Mouse (Mus musculus) heart, adult 2 months (tissue): ENCODE measurements around the gene Cxcl5. TPM values are rescaled to one million over a fixed set of nuclear protein-coding genes. Genes with fewer than 3 reads are reported as not detected.

Experiments used
- DNase-seq, 2 experiments: peaks; one replicate each; pipeline ENCODE4 v3.0.0; 2021
- H3K27ac ChIP-seq: fragments of 200-600 bp; 2 replicates; pipeline ENCODE4 v1.8.1; 2022
- H3K27me3 ChIP-seq: fragments of 200-500 bp; 2 replicates; pipeline ENCODE4 v1.6.1; 2012; ENCODE audit warnings: mild to moderate bottlenecking, low read length, inconsistent platforms, mixed read lengths; ENCODE audit not compliant: control insufficient read depth, insufficient read depth
- H3K36me3 ChIP-seq: fragments of 200-500 bp; 2 replicates; pipeline ENCODE4 v1.6.1; 2012; ENCODE audit warnings: low read length, inconsistent platforms; ENCODE audit not compliant: control insufficient read depth, insufficient read depth
- H3K4me1 ChIP-seq: fragments of 200-500 bp; 2 replicates; pipeline ENCODE4 v1.6.1; 2011; ENCODE audit warnings: low read length; ENCODE audit not compliant: control insufficient read depth, insufficient read depth
- H3K4me3 ChIP-seq: fragments of 200-600 bp; 2 replicates; pipeline ENCODE4 v1.8.1; 2022
- H3K79me2 ChIP-seq: fragments of 200-500 bp; replicated peaks from 2 replicates; pipeline ENCODE4 v1.6.1; 2012; ENCODE audit warnings: mild to moderate bottlenecking, inconsistent platforms, low read length, moderate library complexity, mixed read lengths; ENCODE audit not compliant: control insufficient read depth, insufficient read depth
- H3K9ac ChIP-seq: fragments of 200-500 bp; 2 replicates; pipeline ENCODE4 v1.6.1; 2012; ENCODE audit warnings: low read depth, mild to moderate bottlenecking, control low read depth, inconsistent platforms, low read length, mixed read lengths
- CTCF ChIP-seq: fragments of 200-600 bp; IDR thresholded peaks from 2 replicates; pipeline ENCODE4 v1.8.1; 2022; ENCODE audit warnings: antibody characterized with exemption, mild to moderate bottlenecking, moderate library complexity
- EP300 ChIP-seq: fragments of 200-500 bp; IDR thresholded peaks from 2 replicates; pipeline ENCODE4 v1.6.1; 2011; ENCODE audit warnings: low read depth, low read length, control low read depth; ENCODE audit not compliant: insufficient read depth
- POLR2A ChIP-seq: fragments of 200-500 bp; IDR thresholded peaks from 2 replicates; pipeline ENCODE4 v1.6.1; 2011; ENCODE audit warnings: mild to moderate bottlenecking, low read depth, low read length, control low read depth; ENCODE audit not compliant: insufficient read depth
- WGBS: fragments of 180-500 bp; shearing (Covaris S2); methylation state at CpG from one replicate; pipeline ENCODE4 v1.1.7; 2018; 5-methylcytosine and 5-hydroxymethylcytosine counted together
- intact Hi-C: fragments of 180-260 bp; cut with DNase I; formaldehyde crosslinking; loops from one replicate; pipeline ENCODE4 v1.15.1; 2025
- polyA plus RNA-seq: library from polyadenylated mRNA; depleted of rRNA; stranded (reverse); fragments of >200 nt; gene quantifications from 2 replicates; pipeline ENCODE4 v1.2.3, GENCODE M21; 2012
- total RNA-seq, 2 experiments: library from RNA; stranded (reverse); gene quantifications; 2 replicates each; pipeline ENCODE4 v1.2.3; 2021

Cxcl5 gene
- total and polyA plus RNA-seq, 3 experiments, result 0.06 to 0.31 TPM; not detected in 1

GRCm38 (mm10) chr5:90763912-90764665 is 4.9 kb downstream of the Cxcl5 start:
- Histone ChIP-seq H3K36me3 (no peaks in the 10 kb centered on the region), H3K27me3 (peaks cover 3% of the 10 kb centered on the region; the same call in 1 of the 2 replicates), H3K4me3 (no peak overlapping the region), H3K9ac (no peak overlapping the region), H3K27ac (no peak overlapping the region), H3K4me1 (0 out of 2 replicates have a peak, but pooled peaks cover 1% of the 10 kb centered on the region), H3K79me2 (no peaks in the 10 kb centered on the region)
- WGBS, result 79% methylated on average over 12 of the region's 12 CpGs
- intact Hi-C loops, result no loop called here
- TF ChIP-seq EP300, result no peak
- no peak for TF ChIP-seq CTCF
- TF ChIP-seq POLR2A, result no peak
- DNase-seq, result no peak

- Histone ChIP-seq H3K27ac (no peak overlapping the region), H3K9ac (no peak overlapping the region), H3K4me1 (0 out of 2 replicates have a peak, but pooled peaks cover 1% of the 10 kb centered on the region), H3K27me3 (no peaks in the 10 kb centered on the region), H3K79me2 (no peaks in the 10 kb centered on the region), H3K4me3 (no peak overlapping the region), H3K36me3 (no peaks in the 10 kb centered on the region)
- no peak for TF ChIP-seq POLR2A
- TF ChIP-seq EP300, result no peak
- no peak for TF ChIP-seq CTCF
- DNase-seq, result no peak
- WGBS, result 46% methylated on average over 8 of the region's 8 CpGs
- intact Hi-C loops, result no loop called here
Measured at GRCm38 (mm10) chr5:90765821-90766606, 6.9 kb downstream of the Cxcl5 start.

GRCm38 (mm10) chr5:90768218-90768617 is 9.1 kb downstream of the Cxcl5 start, which contains the start of gene Ppbp:
Gene Ppbp, plus strand, starts transcription at chr5:90768518.
- Histone ChIP-seq H3K4me3 (no peak within 1 kb of the TSS), H3K36me3 (no peaks in the 10 kb centered on the region), H3K27ac (no peak within 1 kb of the TSS), H3K9ac (no peak within 1 kb of the TSS), H3K79me2 (no peaks in the 10 kb centered on the region), H3K4me1 (peaks cover 7% of the 10 kb centered on the region), H3K27me3 (no peaks in the 10 kb centered on the region)
- intact Hi-C loops, result no loop called here
- DNase-seq, result no peak
- no peak for TF ChIP-seq CTCF
- TF ChIP-seq POLR2A, result no peak
- no peak for TF ChIP-seq EP300
- WGBS, result 66% methylated on average over 3 of the region's 3 CpGs

- TF ChIP-seq POLR2A (no peak), CTCF (no peak), EP300 (no peak)
- no peaks in the 10 kb centered on the region for H3K36me3 ChIP-seq
- H3K27ac ChIP-seq, result no peak overlapping the region; the same call in 1 of the 2 replicates
- H3K79me2 ChIP-seq, result no peaks in the 10 kb centered on the region
- peaks cover 7% of the 10 kb centered on the region for H3K4me1 ChIP-seq
- H3K4me3 ChIP-seq, result no peak overlapping the region
- no peak overlapping the region for H3K9ac ChIP-seq
- peak in 1 of 2 experiments; percentile 17 for DNase-seq
- WGBS, result 75% methylated on average over 3 of the region's 3 CpGs
- intact Hi-C loops, result loop anchor here (5.0 kb wide), 1 partner anchor 116 kb away; no protein-coding TSS in a partner anchor
- H3K27me3 ChIP-seq, result no peaks in the 10 kb centered on the region
Measured at GRCm38 (mm10) chr5:90771369-90771768, 12.2 kb downstream of the Cxcl5 start.

- H3K79me2 ChIP-seq, result no peaks in the 10 kb centered on the region
- peaks cover 7% of the 10 kb centered on the region for H3K4me1 ChIP-seq
- peak within 1 kb of the TSS; percentile 28; the same call in 1 of the 2 replicates for H3K27ac ChIP-seq
- peak; percentile 51; the same call in 1 of the 2 replicates for TF ChIP-seq EP300
- no peak for TF ChIP-seq CTCF
- TF ChIP-seq POLR2A, result peak; percentile 41; the same call in 1 of the 2 replicates
- intact Hi-C loops, result loop anchor here (5.0 kb wide), 1 partner anchor 115 kb away; no protein-coding TSS in a partner anchor
- no peaks in the 10 kb centered on the region for H3K27me3 ChIP-seq
- 19% methylated on average over 16 of the region's 16 CpGs for WGBS
- DNase-seq, result peak; percentile 43 to 71
- no peak within 1 kb of the TSS for H3K9ac ChIP-seq
- H3K4me3 ChIP-seq, result peak within 1 kb of the TSS; percentile 35
- no peaks in the 10 kb centered on the region for H3K36me3 ChIP-seq
Measured at GRCm38 (mm10) chr5:90771880-90772653, 12.9 kb downstream of the Cxcl5 start, which contains the start of gene Pf4. Gene Pf4, plus strand, starts transcription at chr5:90772435.
